Mouse (Mus musculus) E14TG2a.4 (cell line): ENCODE measurements at regions not wholly inside any gene's neighbourhood (a gene's known extent, or its start where the extent isn't known, plus 50 kb on each side); places are given as distances from the start of the nearest gene placed in this dataset.
A peak's percentile ranks its signal among the peaks of the same experiment; 100 is the strongest.

Experiments
- H3K27me3 ChIP-seq: 2 replicates; pipeline ENCODE4 v1.6.1; 2014; ENCODE audit warnings: low read length, control low read depth; ENCODE audit not compliant: insufficient read depth
- H3K36me3 ChIP-seq: 2 replicates; pipeline ENCODE4 v1.6.1; 2014; ENCODE audit warnings: low read length, control low read depth; ENCODE audit not compliant: insufficient read depth
- H3K4me1 ChIP-seq: replicated peaks from 2 replicates; pipeline ENCODE4 v1.6.1; 2014; ENCODE audit warnings: low read depth, low read length, control low read depth
- H3K4me3 ChIP-seq: replicated peaks from 2 replicates; pipeline ENCODE4 v1.5.1; 2014; ENCODE audit warnings: mild to moderate bottlenecking, low read length
- H3K9me3 ChIP-seq: 2 replicates; pipeline ENCODE4 v1.6.1; 2014; ENCODE audit warnings: low read length, control low read depth
- CTCF ChIP-seq: conservative IDR thresholded peaks from 2 replicates; pipeline ENCODE4 v1.5.1; 2014; ENCODE audit warnings: low read length
- NANOG ChIP-seq: IDR thresholded peaks from 2 replicates; pipeline ENCODE4 v1.6.1; 2014; ENCODE audit warnings: borderline replicate concordance, low read length, mixed read lengths
- POU5F1 ChIP-seq: IDR thresholded peaks from 2 replicates; pipeline ENCODE4 v1.6.1; 2014; ENCODE audit warnings: low read length, borderline replicate concordance

DNA sequence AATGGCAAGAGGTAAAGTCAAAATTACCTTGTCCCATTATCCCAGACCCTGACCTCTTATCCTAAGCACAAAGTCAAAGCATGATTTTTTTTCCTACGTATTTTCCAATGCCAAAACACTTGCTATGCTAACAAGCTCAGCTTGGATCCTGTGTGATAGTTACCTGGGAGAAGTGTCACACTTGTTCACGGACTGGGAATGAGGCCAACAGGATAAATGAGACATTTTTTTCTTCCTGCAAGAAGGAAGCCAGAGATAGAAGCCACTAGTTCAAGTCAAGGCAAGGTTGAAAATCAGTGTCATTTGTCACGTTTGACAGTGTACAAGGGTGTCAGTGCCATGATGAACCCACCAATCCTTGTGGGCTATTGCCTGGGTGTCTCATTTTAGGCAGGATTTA lies 189.8 kb upstream of the Tas2r119 start:
- no peak for TF ChIP-seq NANOG
- no peak for TF ChIP-seq POU5F1
- TF ChIP-seq CTCF = no peak
- Histone ChIP-seq H3K36me3 (no peaks in the 10 kb centered on the region), H3K4me1 (no peaks in the 10 kb centered on the region), H3K4me3 (no peak overlapping the region), H3K27me3 (no peaks in the 10 kb centered on the region), H3K9me3 (no peaks in the 10 kb centered on the region)

DNA sequence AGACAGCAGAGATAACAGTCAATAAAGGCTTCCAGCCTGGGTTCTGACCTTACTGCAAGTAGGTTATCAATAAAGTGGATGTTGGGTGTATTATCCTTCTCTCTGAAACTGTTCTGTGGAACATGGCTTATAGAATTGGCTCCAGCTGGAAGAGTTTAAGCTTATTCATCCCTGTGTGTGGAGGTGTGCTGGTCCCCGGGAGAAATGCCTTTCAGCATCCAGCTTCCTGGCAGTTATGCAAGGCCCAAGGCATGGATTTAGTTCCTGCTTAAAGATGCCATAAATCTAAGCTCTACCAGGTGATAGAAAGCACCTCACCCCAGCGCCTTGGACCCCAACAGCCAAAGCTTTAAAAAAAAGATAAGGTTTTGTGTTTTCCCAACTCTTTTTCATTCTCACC lies 188.0 kb upstream of the Tas2r119 start:
- H3K27me3 ChIP-seq = no peaks in the 10 kb centered on the region
- no peaks in the 10 kb centered on the region for H3K9me3 ChIP-seq
- no peaks in the 10 kb centered on the region for H3K36me3 ChIP-seq
- H3K4me3 ChIP-seq = no peak overlapping the region
- H3K4me1 ChIP-seq = no peaks in the 10 kb centered on the region
- TF ChIP-seq CTCF (no peak), NANOG (no peak), POU5F1 (no peak)

DNA sequence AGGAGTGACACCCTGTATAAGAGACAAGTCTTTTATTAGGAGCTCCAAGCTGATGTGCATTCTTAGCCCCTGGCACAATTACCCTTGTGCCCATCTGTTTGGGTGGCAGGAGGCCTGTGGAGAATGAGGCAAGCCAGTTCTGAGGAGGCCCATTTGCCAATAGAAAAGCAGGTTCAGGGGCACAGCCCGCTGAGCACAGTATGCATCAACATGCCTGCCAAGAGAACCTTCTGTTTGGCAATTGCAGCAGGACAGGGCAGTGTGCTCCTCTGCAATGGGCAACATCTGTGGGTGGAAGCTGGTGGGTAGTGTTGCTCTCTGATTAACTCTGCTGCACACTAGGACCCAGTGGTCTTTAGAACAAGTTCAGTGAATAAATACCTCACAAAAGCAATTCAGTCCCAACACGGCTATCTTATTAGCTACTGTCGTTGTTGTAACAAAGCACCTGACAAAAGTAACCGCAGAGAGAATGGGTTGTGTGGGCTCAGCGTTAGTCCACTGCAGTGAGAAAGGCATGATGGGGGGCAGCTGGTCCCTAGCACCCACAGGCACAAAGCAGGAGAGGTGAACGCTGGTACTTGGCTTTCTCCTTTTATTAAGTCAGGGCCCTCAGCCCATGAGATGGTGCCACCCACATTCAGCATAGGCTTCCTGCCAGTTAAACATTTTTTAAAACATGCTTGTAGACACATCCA lies 187.3 kb upstream of the Tas2r119 start:
- Histone ChIP-seq H3K4me1 (no peaks in the 10 kb centered on the region), H3K36me3 (no peaks in the 10 kb centered on the region), H3K4me3 (no peak overlapping the region), H3K27me3 (no peaks in the 10 kb centered on the region), H3K9me3 (no peaks in the 10 kb centered on the region)
- TF ChIP-seq POU5F1 (no peak), CTCF (no peak), NANOG (no peak)

DNA sequence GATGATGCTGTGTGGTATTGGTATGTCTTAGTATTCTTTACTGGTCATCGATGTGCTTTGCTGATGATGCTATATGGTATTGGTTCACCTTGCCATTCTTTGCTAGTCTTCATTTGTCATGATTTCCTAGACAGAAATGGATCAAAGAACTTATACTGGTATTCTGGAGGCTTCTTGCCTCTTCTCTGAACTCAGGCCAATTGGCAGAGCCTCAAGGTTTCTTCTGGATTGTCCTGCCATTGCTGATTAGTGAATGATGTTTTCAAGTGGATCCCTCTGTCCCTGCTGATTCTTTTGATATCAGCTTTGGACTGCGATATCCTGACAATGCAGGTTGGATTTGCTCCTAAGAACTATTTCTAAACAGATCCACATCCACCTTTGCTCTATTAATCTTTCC lies 179.1 kb upstream of the Tas2r119 start:
- no peaks in the 10 kb centered on the region for H3K36me3 ChIP-seq
- no peaks in the 10 kb centered on the region for H3K4me1 ChIP-seq
- no peaks in the 10 kb centered on the region for H3K27me3 ChIP-seq
- no peaks in the 10 kb centered on the region for H3K9me3 ChIP-seq
- no peak for TF ChIP-seq CTCF
- no peak for TF ChIP-seq NANOG
- no peak for TF ChIP-seq POU5F1
- H3K4me3 ChIP-seq = no peak overlapping the region

DNA sequence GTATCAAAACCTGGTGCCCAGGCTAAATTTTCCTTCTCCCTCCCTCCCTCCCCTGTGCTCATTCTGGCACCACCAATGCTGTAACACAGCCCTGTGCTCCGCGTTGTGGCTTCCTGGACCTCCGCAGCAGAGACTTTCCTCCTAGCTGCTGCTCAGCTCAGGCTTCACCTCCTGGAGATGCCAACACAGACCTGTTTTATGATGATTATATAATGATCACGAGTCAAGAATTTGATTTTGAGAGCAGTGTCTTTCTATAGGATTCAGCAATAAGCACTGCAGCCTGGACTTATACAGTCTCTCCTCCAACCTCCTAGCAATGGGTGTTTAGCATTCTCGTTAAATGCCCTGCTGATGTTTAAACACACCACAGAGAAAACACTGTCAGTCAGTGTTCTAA lies 177.5 kb upstream of the Tas2r119 start:
- Histone ChIP-seq H3K27me3 (no peaks in the 10 kb centered on the region), H3K36me3 (no peaks in the 10 kb centered on the region), H3K4me1 (no peaks in the 10 kb centered on the region), H3K9me3 (no peaks in the 10 kb centered on the region), H3K4me3 (no peak overlapping the region)
- TF ChIP-seq POU5F1 = no peak
- no peak for TF ChIP-seq NANOG
- TF ChIP-seq CTCF = no peak

DNA sequence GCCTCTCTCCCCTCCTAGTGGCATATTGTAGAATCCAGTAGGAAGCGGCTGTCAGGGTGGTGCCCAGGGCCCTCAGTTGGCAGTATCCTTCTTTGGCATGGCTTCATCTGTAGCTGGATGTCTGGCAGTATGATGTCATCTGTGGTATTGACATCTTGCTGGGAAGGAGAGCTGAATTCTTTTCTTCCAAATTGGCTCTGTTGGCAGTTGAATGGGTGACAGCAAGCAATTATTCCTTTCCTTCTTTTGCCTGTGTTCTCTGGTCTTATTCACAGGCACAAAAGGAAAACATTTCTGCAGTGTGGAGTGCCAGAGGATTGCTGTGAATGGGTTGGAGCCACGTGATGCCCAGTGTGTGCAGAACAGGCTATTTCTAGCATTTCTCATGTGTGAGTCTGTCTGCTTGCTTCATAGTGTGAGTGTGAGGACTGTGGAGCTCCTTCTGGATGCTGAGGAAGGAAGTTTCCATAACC lies 174.1 kb upstream of the Tas2r119 start:
- no peaks in the 10 kb centered on the region for H3K36me3 ChIP-seq
- peaks cover 12% of the 10 kb centered on the region for H3K4me1 ChIP-seq
- no peak overlapping the region for H3K4me3 ChIP-seq
- TF ChIP-seq NANOG (no peak), POU5F1 (no peak), CTCF (no peak)
- H3K9me3 ChIP-seq = no peaks in the 10 kb centered on the region
- H3K27me3 ChIP-seq = no peaks in the 10 kb centered on the region

DNA sequence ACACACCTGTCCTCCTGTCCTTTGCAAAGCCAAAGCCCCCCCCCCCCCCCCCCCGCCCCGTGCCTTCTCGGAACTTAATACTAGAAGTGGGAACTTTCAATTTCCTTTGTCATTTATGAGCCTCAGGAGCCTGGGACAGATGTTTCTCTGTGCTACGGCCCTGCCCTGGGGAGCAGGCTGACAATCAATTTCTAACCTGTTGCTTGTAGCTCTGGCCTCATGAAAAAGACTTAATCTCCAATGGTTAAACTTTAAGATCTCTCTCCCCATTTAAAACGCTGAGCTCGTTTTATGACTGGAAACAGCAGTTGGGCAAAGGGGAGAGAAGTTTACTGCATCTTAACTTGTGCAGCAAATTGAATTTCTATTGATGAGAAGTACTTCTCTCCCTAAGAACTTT lies 173.6 kb upstream of the Tas2r119 start:
- H3K36me3 ChIP-seq = no peaks in the 10 kb centered on the region
- TF ChIP-seq POU5F1 (no peak), NANOG (no peak), CTCF (no peak)
- no peaks in the 10 kb centered on the region for H3K27me3 ChIP-seq

DNA sequence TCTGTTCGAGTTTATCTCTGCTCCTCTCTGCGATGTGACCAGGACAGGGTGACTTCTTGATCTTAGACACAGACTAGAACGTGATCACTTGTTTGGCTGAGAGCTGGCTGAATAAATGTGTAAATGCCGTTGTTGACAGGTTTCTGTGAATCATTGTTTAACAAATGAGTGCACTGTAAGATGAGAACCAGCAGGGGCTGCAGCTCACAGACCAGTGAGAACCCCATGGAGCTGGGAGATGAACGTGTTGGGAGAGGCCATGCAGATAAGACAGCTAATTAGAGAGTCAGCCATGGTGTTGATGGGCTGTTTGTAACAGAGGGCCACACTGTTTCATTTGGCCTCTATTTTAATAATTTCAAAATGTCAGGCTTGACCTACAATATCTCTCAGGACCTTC lies 171.1 kb upstream of the Tas2r119 start:
- Histone ChIP-seq H3K4me1 (peaks cover 12% of the 10 kb centered on the region), H3K27me3 (no peaks in the 10 kb centered on the region), H3K36me3 (no peaks in the 10 kb centered on the region), H3K9me3 (no peaks in the 10 kb centered on the region), H3K4me3 (no peak overlapping the region)
- no peak for TF ChIP-seq NANOG
- no peak for TF ChIP-seq POU5F1

More for the DNA sequence above, 173.6 kb upstream of the Tas2r119 start:
- H3K9me3 ChIP-seq = no peaks in the 10 kb centered on the region
- peaks cover 12% of the 10 kb centered on the region for H3K4me1 ChIP-seq
- H3K4me3 ChIP-seq = no peak overlapping the region

DNA sequence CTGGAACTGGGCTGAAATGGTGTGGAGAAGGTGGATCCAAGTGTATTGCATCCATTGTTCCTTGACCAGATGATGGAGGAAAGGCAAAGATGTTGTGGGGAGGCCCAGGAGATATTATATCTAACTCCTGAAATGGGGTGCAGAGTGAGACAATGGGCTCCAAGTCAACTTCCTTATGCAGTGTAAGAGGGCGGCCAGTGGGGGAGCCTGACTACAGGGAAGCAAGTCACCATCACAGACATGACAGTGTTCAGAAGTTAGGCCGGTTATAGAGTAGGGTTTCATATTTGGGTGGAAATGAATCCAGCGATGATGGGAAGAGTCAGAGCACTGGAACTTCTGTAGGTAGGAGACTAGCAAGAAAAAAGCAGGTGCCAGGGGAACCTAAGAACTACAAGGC lies 167.3 kb upstream of the Tas2r119 start:
- peaks cover 12% of the 10 kb centered on the region for H3K4me1 ChIP-seq
- H3K4me3 ChIP-seq = no peak overlapping the region
- H3K36me3 ChIP-seq = no peaks in the 10 kb centered on the region
- H3K27me3 ChIP-seq = no peaks in the 10 kb centered on the region
- TF ChIP-seq POU5F1 (no peak), CTCF (0 out of 2 replicates have a peak, but pooled peaks have one; percentile 4)
- no peaks in the 10 kb centered on the region for H3K9me3 ChIP-seq
